Mouse (Mus musculus) embryonic facial prominence, embryonic 15.5 days (tissue): Measurements from ENCODE around the gene Crtam. TPM values are rescaled to one million over a fixed set of nuclear protein-coding genes. Genes with fewer than 3 reads are reported as not detected.

ENCODE experiments used
- ATAC-seq: fragments of 200-750 bp; cut with Nextera tagmentation; 2 replicates; pipeline ENCODE4 v1.8.0; 2017; ENCODE audit warnings: low read depth, moderate TSS enrichment; ENCODE audit not compliant: insufficient number of reproducible peaks, low FRiP score, low TSS enrichment
- H3K27ac ChIP-seq: fragments of 300-500 bp; sonication (generic); replicated peaks from 2 replicates; pipeline ENCODE4 v1.5.1; 2015; ENCODE audit warnings: mild to moderate bottlenecking, inconsistent platforms
- H3K27me3 ChIP-seq: fragments of 300-500 bp; sonication (generic); 2 replicates; pipeline ENCODE4 v1.6.1; 2015; ENCODE audit warnings: inconsistent platforms
- H3K36me3 ChIP-seq: fragments of 300-500 bp; sonication (generic); 2 replicates; pipeline ENCODE4 v1.6.1; 2015; ENCODE audit warnings: mild to moderate bottlenecking, inconsistent platforms
- H3K4me1 ChIP-seq: fragments of 300-500 bp; sonication (generic); 2 replicates; pipeline ENCODE4 v1.6.1; 2015; ENCODE audit warnings: inconsistent platforms
- H3K4me2 ChIP-seq: fragments of 300-500 bp; sonication (generic); replicated peaks from 2 replicates; pipeline ENCODE4 v1.6.1; 2015; ENCODE audit warnings: mild to moderate bottlenecking, inconsistent platforms
- H3K4me3 ChIP-seq: fragments of 300-500 bp; sonication (generic); replicated peaks from 2 replicates; pipeline ENCODE4 v1.5.1; 2015; ENCODE audit warnings: mild to moderate bottlenecking, inconsistent platforms
- H3K9ac ChIP-seq: fragments of 300-500 bp; sonication (generic); 2 replicates; pipeline ENCODE4 v1.6.1; 2015; ENCODE audit warnings: inconsistent platforms
- H3K9me3 ChIP-seq: fragments of 300-500 bp; sonication (generic); replicated peaks from 2 replicates; pipeline ENCODE4 v1.6.1; 2016; ENCODE audit warnings: inconsistent platforms
- WGBS: fragments of 180-500 bp; shearing (Covaris S2); methylation state at CpG from one replicate; pipeline ENCODE4 v1.1.7; 2015; 5-methylcytosine and 5-hydroxymethylcytosine counted together
- polyA plus RNA-seq: library from polyadenylated mRNA; unstranded; fragments of >200 nt; fragmentation: Nextera tagmentation; extraction: Ambion mirVana; gene quantifications from 2 replicates; pipeline ENCODE4 v1.2.1, GENCODE M21; 2015

Gene Crtam
- 0.11 and 0.23 TPM in 2 replicates for polyA plus RNA-seq

DNA sequence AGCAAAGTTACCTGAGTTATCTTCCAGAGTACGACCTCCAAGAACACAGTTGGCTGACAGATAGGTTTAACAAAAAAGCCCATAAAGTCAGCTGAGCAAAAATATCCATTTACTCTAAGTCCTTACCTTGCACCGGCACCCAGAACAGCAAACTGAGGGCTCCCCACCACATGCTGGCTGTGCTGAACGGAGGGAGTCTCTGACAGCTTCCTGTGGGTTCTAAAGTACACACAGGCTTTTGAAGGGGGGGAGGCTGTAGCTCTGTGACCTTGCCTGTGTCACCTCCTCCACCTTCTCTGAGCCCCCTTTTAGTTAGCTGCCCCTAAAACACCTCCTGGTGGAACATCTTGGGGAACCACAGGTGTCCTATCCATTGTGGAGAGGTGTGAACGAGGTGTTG, at the start of gene Crtam:
TSS of gene Crtam (minus strand) at position 214 of the 400 bp plus-strand sequence.
- Histone ChIP-seq H3K4me1 (no peaks in the 10 kb centered on the region), H3K27me3 (no peaks in the 10 kb centered on the region), H3K27ac (no peak within 1 kb of the TSS), H3K9me3 (no peaks in the 10 kb centered on the region), H3K4me2 (no peak within 1 kb of the TSS), H3K9ac (no peak within 1 kb of the TSS), H3K4me3 (no peak within 1 kb of the TSS), H3K36me3 (no peaks in the 10 kb centered on the region)
- WGBS = 76% methylated on average over 4 of the region's 4 CpGs
- no peak for ATAC-seq

GRCm38 (mm10) chr9:41054166-41054565, 49.7 kb upstream of the Crtam start:
- Histone ChIP-seq H3K27me3 (no peaks in the 10 kb centered on the region), H3K27ac (no peak overlapping the region; the same call in 1 of the 2 replicates), H3K9me3 (no peaks in the 10 kb centered on the region), H3K4me2 (no peak overlapping the region), H3K9ac (no peak overlapping the region), H3K36me3 (no peaks in the 10 kb centered on the region), H3K4me1 (peaks cover 22% of the 10 kb centered on the region), H3K4me3 (no peak overlapping the region)
- 68% methylated on average over 9 of the region's 9 CpGs for whole genome bisulfite sequencing
- peak; percentile 68; the same call in 1 of the 2 replicates for ATAC-seq

- H3K4me1 ChIP-seq = peaks cover 22% of the 10 kb centered on the region
- no peak for ATAC-seq
- H3K4me2 ChIP-seq = no peak overlapping the region
- H3K36me3 ChIP-seq = no peaks in the 10 kb centered on the region
- H3K9me3 ChIP-seq = no peaks in the 10 kb centered on the region
- no peak overlapping the region for H3K4me3 ChIP-seq
- H3K27me3 ChIP-seq = no peaks in the 10 kb centered on the region
- WGBS = 48% methylated on average over 4 of the region's 4 CpGs
- H3K9ac ChIP-seq = no peak overlapping the region
- H3K27ac ChIP-seq = peak overlapping the region; percentile 45; the same call in 1 of the 2 replicates
Observed at GRCm38 (mm10) chr9:41053478-41053877, 49.0 kb upstream of the Crtam start.

GRCm38 (mm10) chr9:41051080-41051932, 46.9 kb upstream of the Crtam start:
- WGBS = 50% methylated on average over 11 of the region's 11 CpGs

DNA sequence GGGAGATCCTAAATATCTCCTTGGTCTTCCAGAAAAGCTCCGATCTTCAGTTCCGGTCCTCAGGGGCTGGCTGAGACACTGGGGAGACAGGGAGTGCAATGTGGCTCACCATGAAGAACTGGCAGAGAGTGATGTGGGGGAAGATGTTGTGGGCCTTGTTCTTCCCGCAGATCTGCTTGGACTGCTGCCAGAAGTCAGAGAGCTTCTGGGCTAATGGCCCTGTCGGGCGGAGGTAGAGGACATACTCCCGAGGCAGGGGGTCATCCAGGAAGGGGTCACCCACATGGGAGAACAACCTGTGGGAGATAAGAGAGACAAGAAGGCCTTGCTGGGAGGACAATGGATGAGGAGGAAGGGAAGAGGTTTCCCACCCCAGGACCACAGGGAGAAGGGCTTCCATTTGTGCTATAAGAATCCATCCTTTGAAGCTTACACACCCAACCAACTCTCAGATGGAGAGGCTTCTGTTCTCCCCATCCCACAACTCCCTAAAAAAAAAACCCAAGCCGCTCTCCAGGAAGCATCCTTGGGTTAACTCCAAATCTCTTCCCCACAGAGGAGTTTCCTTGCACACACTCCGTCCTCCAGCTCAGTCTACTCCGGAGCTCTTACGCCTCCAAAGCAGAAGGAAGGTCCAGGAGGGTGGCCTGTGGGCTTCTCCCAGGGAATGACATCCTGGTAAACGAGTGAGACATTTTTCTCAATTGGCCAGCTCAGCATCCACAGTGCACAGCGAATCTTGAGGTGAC, 46.1 kb upstream of the Crtam start:
- Histone ChIP-seq H3K4me2 (no peak overlapping the region), H3K9me3 (no peaks in the 10 kb centered on the region), H3K27ac (no peak overlapping the region), H3K36me3 (no peaks in the 10 kb centered on the region), H3K9ac (no peak overlapping the region), H3K4me3 (no peak overlapping the region), H3K4me1 (peaks cover 22% of the 10 kb centered on the region), H3K27me3 (no peaks in the 10 kb centered on the region)
- WGBS = 62% methylated on average over 12 of the region's 12 CpGs
- no peak for ATAC-seq

More at GRCm38 (mm10) chr9:41051080-41051932, 46.9 kb upstream of the Crtam start:
- no peaks in the 10 kb centered on the region for H3K9me3 ChIP-seq
- H3K4me3 ChIP-seq = no peak overlapping the region
- no peak for ATAC-seq
- H3K27ac ChIP-seq = no peak overlapping the region
- H3K36me3 ChIP-seq = no peaks in the 10 kb centered on the region
- no peak overlapping the region for H3K4me2 ChIP-seq
- peaks cover 22% of the 10 kb centered on the region for H3K4me1 ChIP-seq
- no peaks in the 10 kb centered on the region for H3K27me3 ChIP-seq
- no peak overlapping the region for H3K9ac ChIP-seq

GRCm38 (mm10) chr9:41049282-41049681, 44.9 kb upstream of the Crtam start:
- peaks cover 21% of the 10 kb centered on the region for H3K4me1 ChIP-seq
- WGBS = 84% methylated on average over 7 of the region's 7 CpGs
- no peaks in the 10 kb centered on the region for H3K27me3 ChIP-seq
- H3K9me3 ChIP-seq = no peaks in the 10 kb centered on the region
- H3K9ac ChIP-seq = no peak overlapping the region
- no peak overlapping the region for H3K27ac ChIP-seq
- H3K4me3 ChIP-seq = no peak overlapping the region
- no peak overlapping the region for H3K4me2 ChIP-seq
- ATAC-seq = no peak
- H3K36me3 ChIP-seq = no peaks in the 10 kb centered on the region

DNA sequence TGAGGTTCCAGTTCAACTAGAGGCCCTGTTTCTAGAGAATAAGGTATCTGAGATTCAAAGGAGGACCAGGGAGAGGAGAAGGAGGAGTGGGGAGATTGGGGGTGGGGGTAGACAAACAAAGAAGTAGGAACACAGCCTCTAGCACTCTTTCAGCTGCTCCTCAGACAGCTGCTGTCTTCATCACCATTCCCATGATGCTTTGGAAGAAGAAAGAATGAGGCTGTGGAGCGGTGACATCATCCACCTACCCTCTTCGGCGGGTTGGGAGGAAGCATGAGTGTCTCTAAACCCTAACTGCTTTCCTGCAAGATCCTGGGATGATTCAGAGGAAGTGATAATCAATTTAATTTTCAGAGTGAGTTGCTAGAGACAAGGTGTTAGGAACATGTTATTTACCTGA, 44.4 kb upstream of the Crtam start:
- WGBS = 78% methylated on average over 3 of the region's 3 CpGs
- Histone ChIP-seq H3K27me3 (no peaks in the 10 kb centered on the region), H3K4me2 (no peak overlapping the region), H3K36me3 (no peaks in the 10 kb centered on the region), H3K9ac (no peak overlapping the region), H3K27ac (no peak overlapping the region), H3K4me1 (peaks cover 18% of the 10 kb centered on the region), H3K4me3 (no peak overlapping the region), H3K9me3 (no peaks in the 10 kb centered on the region)
- ATAC-seq = no peak

DNA sequence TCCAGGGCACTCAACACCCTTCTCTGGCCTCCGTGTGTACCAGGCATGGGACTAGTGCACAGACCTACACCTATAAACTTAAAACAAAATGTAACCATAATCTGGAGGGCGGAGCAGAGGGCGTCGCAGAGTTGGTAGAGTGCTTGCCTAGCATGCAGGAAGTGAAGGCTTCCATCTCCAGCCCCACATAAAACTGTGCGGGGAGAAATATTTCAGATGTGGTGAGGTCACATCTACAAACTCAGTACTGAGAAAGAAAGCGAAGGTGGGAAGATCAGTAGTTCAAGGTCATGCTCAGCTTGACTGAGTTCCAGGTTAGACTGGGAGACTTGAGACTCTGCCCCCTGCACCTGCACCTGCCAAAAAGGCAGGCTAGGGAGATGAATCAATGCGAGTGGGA, 43.8 kb upstream of the Crtam start:
- no peaks in the 10 kb centered on the region for H3K36me3 ChIP-seq
- no peak overlapping the region for H3K4me3 ChIP-seq
- H3K4me1 ChIP-seq = peaks cover 14% of the 10 kb centered on the region
- WGBS = 94% methylated on average over 7 of the region's 7 CpGs
- H3K9ac ChIP-seq = no peak overlapping the region
- no peaks in the 10 kb centered on the region for H3K27me3 ChIP-seq
- H3K4me2 ChIP-seq = no peak overlapping the region
- ATAC-seq = no peak
- H3K27ac ChIP-seq = no peak overlapping the region
- H3K9me3 ChIP-seq = no peaks in the 10 kb centered on the region

DNA sequence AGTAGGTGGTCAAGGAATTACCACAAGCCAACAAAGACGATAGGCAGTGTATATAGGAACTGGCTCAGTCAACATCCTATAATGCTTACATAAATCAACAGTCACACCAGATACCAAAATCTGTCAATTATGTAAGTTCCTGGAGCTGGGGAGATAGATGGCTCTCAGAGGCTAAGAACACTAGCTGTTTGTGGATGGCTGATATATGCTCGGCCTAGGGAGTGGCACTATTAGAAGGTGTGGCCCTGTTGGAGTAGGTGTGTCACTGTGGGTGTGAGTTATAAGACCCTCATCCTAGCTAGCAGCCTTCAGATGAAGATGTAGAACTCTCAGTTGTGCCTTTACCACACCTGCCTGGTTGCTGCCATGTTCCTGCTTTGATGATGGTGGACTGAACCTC, 43.2 kb upstream of the Crtam start:
- no peak for ATAC-seq
- no peak overlapping the region for H3K4me2 ChIP-seq
- no peak overlapping the region for H3K4me3 ChIP-seq
- no peaks in the 10 kb centered on the region for H3K36me3 ChIP-seq
- no peaks in the 10 kb centered on the region for H3K27me3 ChIP-seq
- H3K27ac ChIP-seq = no peak overlapping the region
- no peak overlapping the region for H3K9ac ChIP-seq
- H3K9me3 ChIP-seq = no peaks in the 10 kb centered on the region
- 87% methylated on average over 2 of the region's 2 CpGs for WGBS
- peaks cover 14% of the 10 kb centered on the region for H3K4me1 ChIP-seq

DNA sequence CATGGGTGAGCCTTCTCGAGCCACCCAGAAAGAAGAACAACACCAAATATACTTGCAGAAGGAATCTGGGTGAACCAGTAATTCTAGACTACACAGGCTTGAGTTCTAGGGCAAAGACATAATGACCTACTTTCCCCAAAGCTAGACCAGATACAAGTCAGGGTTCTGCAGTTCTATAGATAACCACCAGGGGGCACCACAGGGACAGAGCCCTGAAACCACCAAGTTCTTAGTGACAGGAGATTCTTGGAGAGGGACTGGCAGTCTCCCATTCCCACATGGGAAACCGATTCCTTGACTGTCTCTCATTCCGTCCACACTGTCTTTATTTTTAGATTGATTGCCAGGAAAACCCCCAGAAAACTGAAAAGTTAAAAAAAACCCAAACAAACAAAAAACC, 40.2 kb upstream of the Crtam start:
- no peaks in the 10 kb centered on the region for H3K27me3 ChIP-seq
- no peaks in the 10 kb centered on the region for H3K9me3 ChIP-seq
- no peak overlapping the region for H3K4me3 ChIP-seq
- WGBS = 11% methylated on average over 3 of the region's 3 CpGs
- no peak overlapping the region for H3K4me2 ChIP-seq
- H3K4me1 ChIP-seq = no peaks in the 10 kb centered on the region
- H3K27ac ChIP-seq = no peak overlapping the region
- no peak overlapping the region for H3K9ac ChIP-seq
- no peaks in the 10 kb centered on the region for H3K36me3 ChIP-seq
- ATAC-seq = no peak

GRCm38 (mm10) chr9:41043641-41044040, 39.2 kb upstream of the Crtam start:
- no peak overlapping the region for H3K27ac ChIP-seq
- no peaks in the 10 kb centered on the region for H3K36me3 ChIP-seq
- WGBS = 85% methylated on average over 5 of the region's 5 CpGs

More at GRCm38 (mm10) chr9:41043641-41044040, 39.2 kb upstream of the Crtam start:
- Histone ChIP-seq H3K4me3 (no peak overlapping the region), H3K9ac (no peak overlapping the region), H3K4me2 (no peak overlapping the region), H3K27me3 (no peaks in the 10 kb centered on the region), H3K9me3 (no peaks in the 10 kb centered on the region), H3K4me1 (peaks cover 3% of the 10 kb centered on the region; the same call in 1 of the 2 replicates)
- no peak for ATAC-seq
